Mouse (Mus musculus) effector memory CD4-positive, alpha-beta T cell, adult 5 months (primary cell): ENCODE results near the gene Wapl. TPM values are rescaled to one million over a fixed set of nuclear protein-coding genes. Genes with fewer than 3 reads are reported as not detected.

Experiments
- polyA plus RNA-seq: library from polyadenylated mRNA; unstranded; fragments of 100-300 nt; shearing (Covaris generic); gene quantifications from one replicate; pipeline ENCODE4 v1.2.1, GENCODE M21; 2017

The Wapl gene
- polyA plus RNA-seq = 119 TPM

DNA sequence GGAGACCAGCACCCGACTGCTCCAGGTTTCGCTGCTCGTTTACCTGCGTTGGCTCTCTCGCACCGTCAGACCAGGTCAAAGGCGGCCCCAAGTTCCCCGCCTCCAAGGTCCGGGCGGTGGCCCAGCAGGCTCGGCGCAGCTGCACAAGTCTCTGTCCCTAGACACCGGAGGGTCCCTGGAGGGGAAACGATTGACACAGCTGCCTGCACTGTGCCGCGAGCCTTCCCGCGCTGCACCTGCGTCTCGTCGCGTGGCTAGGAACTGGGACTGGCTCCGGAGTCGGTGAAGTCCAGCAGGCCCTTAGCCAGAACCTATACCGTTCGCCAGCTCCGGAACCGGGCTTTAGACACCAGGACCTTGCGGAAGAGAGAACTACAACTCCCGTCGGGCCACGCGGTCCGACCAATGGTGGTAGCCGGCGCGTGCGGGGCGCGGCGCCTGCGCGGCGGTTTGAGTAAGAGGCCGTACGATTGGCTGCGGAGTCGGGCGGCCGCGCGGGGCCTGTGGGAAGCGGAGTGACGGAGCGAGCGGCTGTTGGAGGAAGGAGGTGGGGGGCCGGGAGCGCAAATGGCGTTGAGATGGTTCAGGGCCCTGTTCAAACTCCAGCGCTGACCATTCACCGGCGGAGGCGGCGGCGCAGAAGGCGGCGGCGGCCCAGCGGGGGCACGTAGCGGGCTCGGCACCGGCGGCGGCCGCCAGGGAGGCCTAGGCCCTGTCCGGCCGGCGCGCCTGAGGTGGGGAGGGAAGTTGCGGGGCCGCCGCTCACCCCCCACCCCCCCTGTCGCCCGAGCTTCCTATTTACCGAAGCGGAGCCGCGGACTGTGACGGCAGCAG, at the start of gene Wapl:
Gene Wapl (plus strand): TSS at position 534 of the 834 bp plus-strand sequence.

Other genes starting within 250 kb of the Wapl start
- 2.0 TPM for gene Bmpr1a, start 170.6 kb upstream of the Wapl start, polyA plus RNA-seq
- gene 9230112D13Rik, start 151.1 kb upstream of the Wapl start, polyA plus RNA-seq = not detected
- gene Ldb3, start 85.2 kb upstream of the Wapl start, polyA plus RNA-seq = not detected
- gene Opn4, start 73.8 kb upstream of the Wapl start, polyA plus RNA-seq = not detected
- gene Grid1, start 146.2 kb downstream of the Wapl start, polyA plus RNA-seq = not detected